Mouse (Mus musculus) lung, postnatal 0 days (tissue): ENCODE measurements around the gene Zfp1. TPM values are rescaled to one million over a fixed set of nuclear protein-coding genes. Genes with fewer than 3 reads are reported as not detected.

Experiments
- ATAC-seq: fragments of 200-750 bp; cut with Nextera tagmentation; 2 replicates; pipeline ENCODE4 v1.8.0; 2017; ENCODE audit warnings: moderate library complexity
- DNase-seq: peaks from one replicate; pipeline ENCODE4 v3.0.0-alpha.2; 2016; ENCODE audit warnings: low spot score
- H3K27ac ChIP-seq: fragments of 300-500 bp; sonication (generic); 2 replicates; pipeline ENCODE4 v1.5.1; 2014; ENCODE audit warnings: antibody characterized with exemption, mild to moderate bottlenecking, low read length, mixed read lengths
- H3K27me3 ChIP-seq: fragments of 300-500 bp; sonication (generic); replicated peaks from 2 replicates; pipeline ENCODE4 v1.6.1; 2014; ENCODE audit warnings: low read length, mixed read lengths; ENCODE audit not compliant: insufficient read depth
- H3K36me3 ChIP-seq: fragments of 300-500 bp; sonication (generic); 2 replicates; pipeline ENCODE4 v1.6.1; 2014; ENCODE audit warnings: low read length, mixed read lengths; ENCODE audit not compliant: insufficient read depth
- H3K4me1 ChIP-seq: fragments of 300-500 bp; sonication (generic); 2 replicates; pipeline ENCODE4 v1.6.1; 2014; ENCODE audit warnings: antibody characterized with exemption, low read depth, low read length, mixed read lengths; ENCODE audit not compliant: insufficient read depth
- H3K4me2 ChIP-seq: fragments of 300-500 bp; sonication (generic); replicated peaks from 2 replicates; pipeline ENCODE4 v1.6.1; 2014; ENCODE audit warnings: low read depth, mild to moderate bottlenecking, low read length, moderate library complexity, mixed read lengths
- H3K4me3 ChIP-seq: fragments of 300-500 bp; sonication (generic); 2 replicates; pipeline ENCODE4 v1.5.1; 2014; ENCODE audit warnings: low read depth, low read length
- H3K9ac ChIP-seq: fragments of 300-500 bp; sonication (generic); replicated peaks from 2 replicates; pipeline ENCODE4 v1.6.1; 2014; ENCODE audit warnings: low read depth, mild to moderate bottlenecking
- H3K9me3 ChIP-seq: fragments of 300-500 bp; sonication (generic); 2 replicates; pipeline ENCODE4 v1.6.1; 2016; ENCODE audit warnings: low read length, mixed read lengths
- CTCF ChIP-seq: IDR thresholded peaks from 2 replicates; pipeline ENCODE4 v1.5.1; 2016; ENCODE audit warnings: antibody characterized with exemption, mild to moderate bottlenecking
- EP300 ChIP-seq: IDR thresholded peaks from 2 replicates; pipeline ENCODE4 v1.6.1; 2016; ENCODE audit warnings: antibody characterized with exemption, mild to moderate bottlenecking, control low read depth
- WGBS: fragments of 180-500 bp; shearing (Covaris S2); extraction: QIAGEN DNeasy Blood & Tissue Kit; methylation state at CpG from one replicate; pipeline ENCODE4 v1.1.7; 2014; 5-methylcytosine and 5-hydroxymethylcytosine counted together
- polyA plus RNA-seq: library from polyadenylated mRNA; unstranded; fragments of >200 nt; fragmentation: Nextera tagmentation; extraction: Ambion mirVana; gene quantifications from 2 replicates; pipeline ENCODE4 v1.2.1, GENCODE M21; 2015

Gene Zfp1
- polyA plus RNA-seq, 1 experiment from 2014 or later, result 11.1 TPM

GRCm38 (mm10) chr8:111648834-111649233 is 5.6 kb downstream of the Zfp1 start:
- Histone ChIP-seq H3K4me2 (no peak overlapping the region), H3K9ac (no peak overlapping the region), H3K4me1 (no peaks in the 10 kb centered on the region), H3K36me3 (no peaks in the 10 kb centered on the region), H3K27ac (no peak overlapping the region), H3K9me3 (no peaks in the 10 kb centered on the region), H3K27me3 (no peaks in the 10 kb centered on the region), H3K4me3 (no peak overlapping the region)
- no peak for TF ChIP-seq CTCF
- no peak for TF ChIP-seq EP300
- no peak for DNase-seq
- 60% methylated on average over 2 of the region's 2 CpGs for WGBS
- no peak for ATAC-seq

DNA sequence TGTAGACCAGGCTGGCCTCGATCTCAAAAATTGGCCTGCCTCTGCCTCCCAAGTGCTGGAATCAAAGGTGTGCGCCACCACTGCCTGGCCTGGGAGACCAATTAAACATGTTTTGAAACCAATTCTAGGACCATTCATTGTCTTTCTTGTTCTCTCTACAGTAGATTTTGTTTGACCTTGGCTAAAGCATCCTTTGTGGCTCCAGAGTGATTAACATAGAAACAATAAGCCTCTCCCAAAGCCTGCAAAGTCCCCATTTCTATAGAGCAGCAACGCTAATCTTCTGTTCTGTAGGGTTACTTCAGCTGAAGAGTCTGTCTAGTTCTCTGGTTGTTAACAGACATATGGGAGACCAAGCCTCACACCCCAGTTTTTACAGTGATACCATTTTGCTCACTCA is 7.5 kb downstream of the Zfp1 start:
- ATAC-seq, result no peak
- H3K9me3 ChIP-seq, result no peaks in the 10 kb centered on the region
- no peak overlapping the region for H3K9ac ChIP-seq
- no peak overlapping the region for H3K4me2 ChIP-seq
- no peak for DNase-seq
- H3K27ac ChIP-seq, result no peak overlapping the region
- 95% methylated on average over 3 of the region's 3 CpGs for WGBS
- TF ChIP-seq CTCF (no peak), EP300 (no peak)
- H3K4me3 ChIP-seq, result no peak overlapping the region
- H3K27me3 ChIP-seq, result no peaks in the 10 kb centered on the region
- no peaks in the 10 kb centered on the region for H3K4me1 ChIP-seq
- H3K36me3 ChIP-seq, result no peaks in the 10 kb centered on the region

DNA sequence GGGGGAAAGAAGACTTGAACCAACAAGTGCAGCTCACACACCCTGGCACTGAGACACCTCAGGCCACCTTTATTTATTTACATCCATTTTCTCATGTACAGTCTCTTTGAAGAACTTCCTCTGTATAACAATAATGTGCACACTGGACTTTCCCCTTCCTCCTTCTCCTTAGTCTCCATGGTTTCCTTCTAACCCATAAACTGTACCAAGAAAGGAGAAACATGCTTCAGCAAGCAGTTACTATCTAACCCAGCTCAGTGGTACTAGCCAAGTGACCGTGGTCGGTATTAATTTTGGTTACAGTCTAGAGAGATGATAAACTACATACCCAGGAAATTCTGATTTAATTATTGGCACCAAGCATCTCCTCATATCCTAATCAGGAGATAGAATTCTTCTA is 10.3 kb downstream of the Zfp1 start:
- no peak for ATAC-seq
- H3K36me3 ChIP-seq, result no peaks in the 10 kb centered on the region
- no peak overlapping the region for H3K27ac ChIP-seq
- WGBS, result 96% methylated on average over 2 of the region's 2 CpGs
- no peaks in the 10 kb centered on the region for H3K9me3 ChIP-seq
- no peak for DNase-seq
- H3K27me3 ChIP-seq, result no peaks in the 10 kb centered on the region
- no peak overlapping the region for H3K4me2 ChIP-seq
- no peak overlapping the region for H3K4me3 ChIP-seq
- no peak for TF ChIP-seq EP300
- no peak for TF ChIP-seq CTCF
- 0 out of 2 replicates have a peak, but pooled peaks cover 3% of the 10 kb centered on the region for H3K4me1 ChIP-seq
- H3K9ac ChIP-seq, result no peak overlapping the region

GRCm38 (mm10) chr8:111657312-111657854 is 14.2 kb downstream of the Zfp1 start:
- no peak for TF ChIP-seq EP300
- TF ChIP-seq CTCF, result no peak
- Histone ChIP-seq H3K36me3 (no peaks in the 10 kb centered on the region), H3K27ac (no peak overlapping the region), H3K9me3 (no peaks in the 10 kb centered on the region), H3K4me2 (no peak overlapping the region), H3K4me1 (0 out of 2 replicates have a peak, but pooled peaks cover 3% of the 10 kb centered on the region), H3K9ac (no peak overlapping the region), H3K4me3 (no peak overlapping the region), H3K27me3 (no peaks in the 10 kb centered on the region)
- no peak for ATAC-seq
- 46% methylated on average over 1 of the region's 1 CpGs for WGBS
- DNase-seq, result no peak

- 50% methylated on average over 6 of the region's 6 CpGs for WGBS
- H3K27ac ChIP-seq, result 0 out of 2 replicates have a peak overlapping the region, but pooled peaks have one; percentile 11
- H3K9me3 ChIP-seq, result no peaks in the 10 kb centered on the region
- 0 out of 2 replicates have a peak, but pooled peaks cover 3% of the 10 kb centered on the region for H3K4me1 ChIP-seq
- ATAC-seq, result peak; percentile 83
- H3K9ac ChIP-seq, result no peak overlapping the region
- H3K27me3 ChIP-seq, result no peaks in the 10 kb centered on the region
- DNase-seq, result peak; percentile 75
- H3K4me3 ChIP-seq, result no peak overlapping the region
- no peak for TF ChIP-seq EP300
- TF ChIP-seq CTCF, result no peak
- H3K36me3 ChIP-seq, result no peaks in the 10 kb centered on the region
- H3K4me2 ChIP-seq, result no peak overlapping the region
Measured at GRCm38 (mm10) chr8:111658819-111659423, 15.7 kb downstream of the Zfp1 start.

DNA sequence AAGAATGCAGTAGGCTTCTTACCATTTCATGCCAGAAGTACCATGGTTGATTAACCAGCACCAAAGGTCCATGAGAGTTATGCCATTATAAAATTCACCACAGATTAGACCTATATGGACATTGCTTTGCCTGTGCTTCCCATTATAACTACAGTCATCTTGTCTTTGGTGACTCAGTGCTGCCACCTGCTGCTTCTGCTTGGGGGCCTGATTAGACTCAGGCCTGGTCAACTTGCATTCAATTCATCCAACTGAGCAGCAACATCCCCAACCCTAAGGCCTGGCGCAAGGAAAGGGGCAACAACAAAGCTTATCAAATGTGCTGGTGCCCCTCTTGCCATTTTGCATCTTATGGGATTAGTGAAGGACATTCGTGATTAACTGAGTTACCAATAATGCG is 19.3 kb downstream of the Zfp1 start:
- ATAC-seq, result peak; percentile 49; the same call in 1 of the 2 replicates
- WGBS, result 86% methylated on average over 3 of the region's 3 CpGs

More for the DNA sequence above, 19.3 kb downstream of the Zfp1 start:
- H3K36me3 ChIP-seq, result no peaks in the 10 kb centered on the region
- DNase-seq, result peak; percentile 67
- TF ChIP-seq EP300 (no peak), CTCF (peak; percentile 94)
- 0 out of 2 replicates have a peak, but pooled peaks cover 3% of the 10 kb centered on the region for H3K4me1 ChIP-seq
- no peak overlapping the region for H3K4me2 ChIP-seq
- H3K27ac ChIP-seq, result no peak overlapping the region
- no peak overlapping the region for H3K4me3 ChIP-seq
- no peaks in the 10 kb centered on the region for H3K27me3 ChIP-seq
- no peaks in the 10 kb centered on the region for H3K9me3 ChIP-seq
- no peak overlapping the region for H3K9ac ChIP-seq
